Comparison of ENCODE assay signal across 8 mouse cellular contexts in the genomic region with DNA sequence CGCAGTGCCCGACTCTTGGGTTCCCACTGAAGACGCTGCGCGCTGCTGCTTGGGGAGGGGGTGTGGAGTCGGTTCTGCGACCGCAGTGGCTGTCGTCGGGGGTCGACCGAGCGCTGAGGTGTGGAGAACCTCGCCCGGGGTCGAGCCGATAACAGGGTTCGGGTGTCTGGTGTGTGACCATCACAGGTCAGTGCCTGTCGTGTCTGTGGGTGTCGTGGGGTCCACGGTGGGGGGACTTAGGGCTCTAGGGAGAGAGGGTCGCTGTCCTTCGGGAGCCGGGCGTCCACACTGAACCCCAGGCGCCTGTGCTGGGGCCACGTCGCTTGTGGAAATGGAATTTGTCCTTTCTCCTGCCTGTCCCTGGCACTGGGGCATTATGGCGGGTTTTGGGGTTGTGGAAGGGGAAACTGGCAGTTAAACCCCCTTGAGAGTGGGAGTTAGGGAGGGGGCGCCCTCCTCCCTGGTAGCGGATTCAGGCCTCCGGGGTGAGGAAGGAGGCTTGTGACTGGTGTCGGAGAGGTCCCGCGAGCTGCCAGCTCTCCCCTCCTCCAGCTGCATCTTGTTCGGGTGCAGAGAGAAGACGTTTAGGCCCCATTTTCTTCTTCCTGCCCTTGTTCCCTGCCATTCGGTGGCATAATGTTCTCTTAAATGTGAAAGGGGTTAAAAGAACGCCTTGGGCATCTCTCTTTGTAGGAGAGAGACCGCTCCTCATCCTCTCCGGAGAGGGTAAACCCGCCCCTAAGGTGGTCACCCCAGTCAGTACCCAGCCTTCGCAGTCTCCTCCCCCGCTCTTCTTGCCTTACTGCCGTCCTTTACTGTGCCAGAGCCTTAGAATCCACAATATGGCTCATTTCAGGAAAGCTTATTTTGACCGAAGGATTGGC. TPM values are rescaled to one million over a fixed set of nuclear protein-coding genes. Genes with fewer than 3 reads are reported as not detected.
DNase-seq lines count a peak whose midpoint lies in the region; ATAC-seq and TF ChIP-seq lines count a peak whose summit lies in the region.

No protein-coding gene starts in this region.

- H3K27ac ChIP-seq in forebrain, embryonic 10.5 days, result peak overlapping the region; percentile 100
- H3K27ac ChIP-seq in heart, embryonic 15.5 days, result peak overlapping the region; percentile 98
- peak overlapping the region; percentile 100 for H3K27ac ChIP-seq in liver, postnatal 0 days (ENCODE audit: low read depth)
- H3K27ac ChIP-seq in neural tube, embryonic 12.5 days, result peak overlapping the region; percentile 100
- peak overlapping the region; percentile 100 for H3K27ac ChIP-seq in stomach, postnatal 0 days (replicated peaks)

- no peak for ATAC-seq in heart, embryonic 15.5 days (replicated peaks; ENCODE audit: insufficient number of reproducible peaks, insufficient read depth, low FRiP score, low read depth)
- no peak for ATAC-seq in liver, postnatal 0 days
- peak; percentile 15 for ATAC-seq in neural tube, embryonic 12.5 days (ENCODE audit: low FRiP score, low read depth)
- ATAC-seq in stomach, postnatal 0 days (ENCODE audit: low FRiP score, low TSS enrichment), result peak; percentile 0; the same call in 1 of the 2 replicates

- peak overlapping the region; percentile 85 for H3K4me2 ChIP-seq in heart, embryonic 15.5 days
- H3K4me2 ChIP-seq in liver, postnatal 0 days (ENCODE audit: low read depth, low read length), result peak overlapping the region; percentile 94
- peak overlapping the region; percentile 71 for H3K4me2 ChIP-seq in neural tube, embryonic 12.5 days (replicated peaks)
- peak overlapping the region; percentile 65 for H3K4me2 ChIP-seq in stomach, postnatal 0 days (replicated peaks; ENCODE audit: low read depth)

- H3K27me3 ChIP-seq in forebrain, embryonic 10.5 days (ENCODE audit: poor library complexity, severe bottlenecking), result no peaks in the 10 kb centered on the region
- H3K27me3 ChIP-seq in heart, embryonic 15.5 days, result no peaks in the 10 kb centered on the region
- no peaks in the 10 kb centered on the region for H3K27me3 ChIP-seq in liver, postnatal 0 days (ENCODE audit: insufficient read depth, low read length)
- no peaks in the 10 kb centered on the region for H3K27me3 ChIP-seq in neural tube, embryonic 12.5 days (replicated peaks)
- H3K27me3 ChIP-seq in stomach, postnatal 0 days (ENCODE audit: control insufficient read depth, insufficient read depth, low read length), result no peaks in the 10 kb centered on the region

- peaks cover 40% of the 10 kb centered on the region for H3K4me1 ChIP-seq in forebrain, embryonic 10.5 days
- H3K4me1 ChIP-seq in heart, embryonic 15.5 days (replicated peaks), result peaks cover 21% of the 10 kb centered on the region
- H3K4me1 ChIP-seq in liver, postnatal 0 days (ENCODE audit: insufficient read depth), result peaks cover 28% of the 10 kb centered on the region
- peaks cover 20% of the 10 kb centered on the region; the same call in 1 of the 2 replicates for H3K4me1 ChIP-seq in neural tube, embryonic 12.5 days
- H3K4me1 ChIP-seq in stomach, postnatal 0 days (replicated peaks; ENCODE audit: control insufficient read depth, insufficient read depth), result no peaks in the 10 kb centered on the region; the same call in 1 of the 2 replicates

- TF ChIP-seq EP300 in liver, postnatal 0 days (IDR thresholded peaks at IDR 0.05; ENCODE audit: low read depth), result no peak
- no peak for TF ChIP-seq EP300 in stomach, postnatal 0 days (optimal IDR thresholded peaks at IDR 0.05)

- WGBS in forebrain, embryonic 10.5 days, result under 1% methylated on average over 46 of the region's 46 CpGs
- WGBS in heart, embryonic 15.5 days, result under 1% methylated on average over 46 of the region's 46 CpGs
- 0% methylated on average over 46 of the region's 46 CpGs for WGBS in liver, postnatal 0 days (ENCODE audit: insufficient replicate concordance)
- under 1% methylated on average over 46 of the region's 46 CpGs for WGBS in neural tube, embryonic 12.5 days
- under 1% methylated on average over 43 of the region's 46 CpGs for WGBS in stomach, postnatal 0 days

- H3K9ac ChIP-seq in heart, embryonic 15.5 days, result peak overlapping the region; percentile 94
- peak overlapping the region; percentile 98 for H3K9ac ChIP-seq in liver, postnatal 0 days (replicated peaks)
- peak overlapping the region; percentile 100 for H3K9ac ChIP-seq in neural tube, embryonic 12.5 days
- H3K9ac ChIP-seq in stomach, postnatal 0 days (ENCODE audit: low read length), result peak overlapping the region; percentile 100

- peak overlapping the region; percentile 96 for H3K4me3 ChIP-seq in forebrain, embryonic 10.5 days
- H3K4me3 ChIP-seq in heart, embryonic 15.5 days, result peak overlapping the region; percentile 80
- H3K4me3 ChIP-seq in liver, postnatal 0 days (ENCODE audit: low read depth, low read length), result peak overlapping the region; percentile 91
- H3K4me3 ChIP-seq in neural tube, embryonic 12.5 days, result peak overlapping the region; percentile 97
- H3K4me3 ChIP-seq in stomach, postnatal 0 days (ENCODE audit: low read depth, low read length), result peak overlapping the region; percentile 99

- no peaks in the 10 kb centered on the region; the same call in 1 of the 2 replicates for H3K36me3 ChIP-seq in forebrain, embryonic 10.5 days (replicated peaks)
- no peaks in the 10 kb centered on the region for H3K36me3 ChIP-seq in heart, embryonic 15.5 days
- 0 out of 2 replicates have a peak, but pooled peaks cover 2% of the 10 kb centered on the region for H3K36me3 ChIP-seq in liver, postnatal 0 days (replicated peaks; ENCODE audit: insufficient read depth, low read length)
- H3K36me3 ChIP-seq in neural tube, embryonic 12.5 days, result no peaks in the 10 kb centered on the region
- H3K36me3 ChIP-seq in stomach, postnatal 0 days (ENCODE audit: control insufficient read depth, insufficient read depth, low read length), result no peaks in the 10 kb centered on the region

- no peak; the same call in 1 of the 2 replicates for TF ChIP-seq CTCF in liver, postnatal 0 days (IDR thresholded peaks at IDR 0.05; ENCODE audit: low read depth)
- no peak for TF ChIP-seq CTCF in stomach, postnatal 0 days (IDR thresholded peaks at IDR 0.05; ENCODE audit: low read depth)

- no peaks in the 10 kb centered on the region for H3K9me3 ChIP-seq in forebrain, embryonic 10.5 days
- H3K9me3 ChIP-seq in heart, embryonic 15.5 days (replicated peaks), result no peaks in the 10 kb centered on the region
- H3K9me3 ChIP-seq in liver, postnatal 0 days (ENCODE audit: low read length), result no peaks in the 10 kb centered on the region
- H3K9me3 ChIP-seq in neural tube, embryonic 12.5 days, result no peaks in the 10 kb centered on the region
- H3K9me3 ChIP-seq in stomach, postnatal 0 days (ENCODE audit: control insufficient read depth, low read length), result no peaks in the 10 kb centered on the region

- DNase-seq in CD4-positive helper T cell, adult 2 months (ENCODE audit: low read depth, low spot score), result peak; percentile 77
- DNase-seq in brain, adult 2 months (ENCODE audit: low read depth, low spot score), result peak; percentile 89
- peak; percentile 63 for DNase-seq in forebrain, embryonic 10.5 days (ENCODE audit: extremely low spot score, low spot score)
- DNase-seq in kidney, postnatal 25 days, result peak; percentile 58 to 81
- DNase-seq in liver, postnatal 0 days, result peak; percentile 65
- peak; percentile 68 for DNase-seq in stomach, postnatal 0 days (ENCODE audit: low spot score)

RNA-seq across cellular contexts. Expression of a gene that starts 0.6 kb away (rescaled TPM):
- 85.8 and 86.1 TPM in 2 replicates for polyA plus RNA-seq in forebrain, embryonic 10.5 days (2016; fragmentation: Nextera tagmentation; extraction: Ambion mirVana)
- polyA plus RNA-seq in heart, embryonic 15.5 days (2015; fragmentation: Nextera tagmentation; extraction: Ambion mirVana), result 62.5 and 71.8 TPM in 2 replicates
- 27.5 and 28.5 TPM in 2 replicates for polyA plus RNA-seq in liver, postnatal 0 days (2015; fragmentation: Nextera tagmentation; extraction: Ambion mirVana)
- 142 and 145 TPM in 2 replicates for polyA plus RNA-seq in neural tube, embryonic 12.5 days (2016; fragmentation: Nextera tagmentation; extraction: Ambion mirVana)
- polyA plus RNA-seq in stomach, postnatal 0 days (2015; fragmentation: Nextera tagmentation; extraction: Ambion mirVana), result 51.9 and 54.8 TPM in 2 replicates

Comparison
In these comparisons a context has a peak if more than half of its experiments do, and no peak if none do; other contexts are left out.
1. ATAC-seq: peak in neural tube, embryonic 12.5 days (single experiment) and stomach, postnatal 0 days (single experiment); none in heart, embryonic 15.5 days (single experiment) and liver, postnatal 0 days (single experiment).
2. Peak in every context shown above with its lines, with median percentiles within 50 percentile points of each other: DNase-seq, H3K27ac ChIP-seq, H3K4me3 ChIP-seq, H3K4me2 ChIP-seq and H3K9ac ChIP-seq.